Mouse (Mus musculus): ENCODE data around the gene Stk33. TPM values are rescaled to one million over a fixed set of nuclear protein-coding genes. Genes with fewer than 3 reads are reported as not detected.

Stk33 gene
- polyA plus RNA-seq, 1 experiment: 0.48 TPM

GRCm38 (mm10) chr7:109445012-109445411 lies 6.1 kb upstream of the Stk33 start:
- peaks cover under 1% of the 10 kb centered on the region for H3K27me3 ChIP-seq (ENCODE audit: control insufficient read depth, insufficient read depth, low read length, poor library complexity, severe bottlenecking)
- H3K36me3 ChIP-seq (ENCODE audit: control insufficient read depth, insufficient read depth, low read length, poor library complexity, severe bottlenecking): no peaks in the 10 kb centered on the region
- no peak overlapping the region for H3K9ac ChIP-seq (ENCODE audit: low read depth, poor library complexity, severe bottlenecking)
- H3K9me3 ChIP-seq (replicated peaks; ENCODE audit: control insufficient read depth, insufficient read depth, low read length, poor library complexity, severe bottlenecking): peaks cover 7% of the 10 kb centered on the region
- H3K27ac ChIP-seq (ENCODE audit: insufficient read depth, low read length): no peak overlapping the region
- TF ChIP-seq CTCF (IDR thresholded peaks at IDR 0.05; ENCODE audit: low read depth, low read length) (peak; percentile 60), EP300 (IDR thresholded peaks at IDR 0.05; ENCODE audit: insufficient read depth, low read depth, low read length) (no peak)
- H3K4me1 ChIP-seq (ENCODE audit: control insufficient read depth, insufficient read depth, low read length): no peaks in the 10 kb centered on the region
- no peak overlapping the region for H3K4me3 ChIP-seq (ENCODE audit: low read depth, low read length)

GRCm38 (mm10) chr7:109442739-109443138 lies 3.9 kb upstream of the Stk33 start:
- H3K4me1 ChIP-seq (ENCODE audit: control insufficient read depth, insufficient read depth, low read length): no peaks in the 10 kb centered on the region
- TF ChIP-seq CTCF (IDR thresholded peaks at IDR 0.05; ENCODE audit: low read depth, low read length) (no peak), POLR2A (IDR thresholded peaks at IDR 0.05; ENCODE audit: insufficient read depth, low read length) (no peak), EP300 (IDR thresholded peaks at IDR 0.05; ENCODE audit: insufficient read depth, low read depth, low read length) (no peak)
- H3K9me3 ChIP-seq (replicated peaks; ENCODE audit: control insufficient read depth, insufficient read depth, low read length, poor library complexity, severe bottlenecking): peaks cover 4% of the 10 kb centered on the region
- H3K27ac ChIP-seq (ENCODE audit: insufficient read depth, low read length): no peak overlapping the region
- H3K4me3 ChIP-seq (ENCODE audit: low read depth, low read length): no peak overlapping the region
- no peaks in the 10 kb centered on the region for H3K36me3 ChIP-seq (ENCODE audit: control insufficient read depth, insufficient read depth, low read length, poor library complexity, severe bottlenecking)
- no peak overlapping the region for H3K9ac ChIP-seq (ENCODE audit: low read depth, poor library complexity, severe bottlenecking)
- peaks cover 5% of the 10 kb centered on the region for H3K27me3 ChIP-seq (ENCODE audit: control insufficient read depth, insufficient read depth, low read length, poor library complexity, severe bottlenecking)

DNA sequence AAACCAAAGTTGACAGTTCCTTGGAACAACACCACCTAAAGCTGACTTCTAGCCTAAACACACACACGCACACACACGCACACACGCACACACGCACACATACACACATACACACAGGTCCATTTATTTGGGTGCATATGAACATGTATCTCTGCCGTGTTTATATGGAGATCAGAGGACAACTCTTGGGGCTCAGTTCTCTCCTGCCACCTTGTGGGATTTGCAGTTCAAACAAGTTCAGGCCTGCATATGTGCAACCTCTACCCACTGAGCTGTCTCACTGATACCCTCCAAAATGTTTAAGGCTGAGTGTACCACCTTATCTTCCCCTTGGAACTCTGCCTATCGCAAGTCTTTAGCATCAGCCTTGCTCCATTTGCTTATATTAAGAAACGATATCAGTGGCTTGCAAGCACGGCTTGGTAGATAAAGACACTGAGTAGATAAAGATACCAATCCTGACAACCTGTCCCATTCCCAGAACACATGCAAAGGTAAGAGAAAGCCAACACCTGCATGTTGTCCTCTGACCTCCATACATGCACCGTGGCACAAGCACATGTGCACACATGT lies 1.9 kb upstream of the Stk33 start:
- Histone ChIP-seq H3K4me3 (ENCODE audit: low read depth, low read length) (no peak overlapping the region), H3K36me3 (ENCODE audit: control insufficient read depth, insufficient read depth, low read length, poor library complexity, severe bottlenecking) (no peaks in the 10 kb centered on the region), H3K9ac (ENCODE audit: low read depth, poor library complexity, severe bottlenecking) (no peak overlapping the region), H3K9me3 (replicated peaks; ENCODE audit: control insufficient read depth, insufficient read depth, low read length, poor library complexity, severe bottlenecking) (no peaks in the 10 kb centered on the region), H3K27ac (ENCODE audit: insufficient read depth, low read length) (no peak overlapping the region), H3K4me1 (ENCODE audit: control insufficient read depth, insufficient read depth, low read length) (no peaks in the 10 kb centered on the region), H3K27me3 (ENCODE audit: control insufficient read depth, insufficient read depth, low read length, poor library complexity, severe bottlenecking) (peaks cover 5% of the 10 kb centered on the region)
- no peak for TF ChIP-seq CTCF (IDR thresholded peaks at IDR 0.05; ENCODE audit: low read depth, low read length)
- no peak for TF ChIP-seq POLR2A (IDR thresholded peaks at IDR 0.05; ENCODE audit: insufficient read depth, low read length)
- no peak for TF ChIP-seq EP300 (IDR thresholded peaks at IDR 0.05; ENCODE audit: insufficient read depth, low read depth, low read length)

DNA sequence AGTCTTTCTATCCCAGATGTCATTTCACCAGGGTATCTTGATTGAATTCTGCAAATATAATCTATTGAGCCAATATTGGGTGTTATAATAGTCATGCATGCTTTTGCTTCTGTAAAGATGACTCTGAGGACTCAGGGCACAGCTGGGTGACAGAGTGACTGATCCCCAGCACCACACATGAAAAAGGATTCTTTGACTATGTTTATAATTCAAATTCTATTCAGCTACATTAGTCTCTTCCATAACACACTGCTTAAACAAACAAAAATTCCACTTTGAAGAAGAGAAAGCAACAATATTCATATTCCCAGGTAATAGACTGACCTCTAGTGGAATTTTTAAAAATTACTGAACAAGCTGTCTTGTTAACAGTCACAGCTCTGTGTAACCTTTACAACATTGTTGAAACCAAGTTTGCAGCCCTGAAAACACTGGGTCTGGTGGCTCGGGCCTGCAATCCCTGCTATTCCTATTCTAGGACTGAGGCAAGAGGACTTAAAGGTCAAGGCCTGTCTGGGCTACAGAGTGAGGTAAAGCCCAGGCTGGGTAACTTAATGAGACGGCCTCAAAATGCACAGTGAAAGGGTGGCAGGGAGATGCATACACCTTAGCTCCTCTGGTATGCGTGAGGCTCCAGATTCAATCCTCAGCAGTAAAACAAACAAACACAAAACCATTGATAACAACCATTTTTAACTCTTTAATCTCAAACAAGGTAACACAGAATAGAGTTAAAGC lies 14.3 kb downstream of the Stk33 start:
- H3K27ac ChIP-seq (ENCODE audit: insufficient read depth, low read length): no peak overlapping the region
- H3K4me3 ChIP-seq (ENCODE audit: low read depth, low read length): no peak overlapping the region
- H3K4me1 ChIP-seq (ENCODE audit: control insufficient read depth, insufficient read depth, low read length): no peaks in the 10 kb centered on the region
- H3K27me3 ChIP-seq (ENCODE audit: control insufficient read depth, insufficient read depth, low read length, poor library complexity, severe bottlenecking): no peaks in the 10 kb centered on the region; the same call in 1 of the 2 replicates
- H3K9ac ChIP-seq (ENCODE audit: low read depth, poor library complexity, severe bottlenecking): no peak overlapping the region
- H3K9me3 ChIP-seq (replicated peaks; ENCODE audit: control insufficient read depth, insufficient read depth, low read length, poor library complexity, severe bottlenecking): no peaks in the 10 kb centered on the region
- peak; percentile 1 for TF ChIP-seq CTCF (IDR thresholded peaks at IDR 0.05; ENCODE audit: low read depth, low read length)
- no peak for TF ChIP-seq POLR2A (IDR thresholded peaks at IDR 0.05; ENCODE audit: insufficient read depth, low read length)
- no peak for TF ChIP-seq EP300 (IDR thresholded peaks at IDR 0.05; ENCODE audit: insufficient read depth, low read depth, low read length)
- no peaks in the 10 kb centered on the region for H3K36me3 ChIP-seq (ENCODE audit: control insufficient read depth, insufficient read depth, low read length, poor library complexity, severe bottlenecking)

DNA sequence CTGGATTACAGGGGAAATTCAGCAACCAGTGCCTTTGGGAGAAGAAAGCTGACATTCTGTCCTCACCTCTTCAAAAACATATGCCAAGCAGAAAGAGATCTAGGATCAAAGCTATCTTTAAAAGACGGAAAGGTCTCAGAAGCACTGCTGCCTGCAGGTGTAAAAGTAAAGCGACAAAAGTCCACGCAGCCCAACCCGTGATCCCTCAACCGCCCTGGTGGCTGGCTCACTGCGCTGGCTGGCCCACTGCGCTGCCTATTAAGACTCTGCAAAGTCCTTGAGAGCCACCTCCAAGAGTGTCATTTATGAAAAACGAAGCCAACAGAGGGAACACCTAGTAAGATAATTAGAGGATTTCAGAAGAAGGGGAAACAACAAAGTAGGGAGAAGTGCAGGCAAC lies 16.1 kb downstream of the Stk33 start:
- H3K4me1 ChIP-seq (ENCODE audit: control insufficient read depth, insufficient read depth, low read length): no peaks in the 10 kb centered on the region
- TF ChIP-seq EP300 (IDR thresholded peaks at IDR 0.05; ENCODE audit: insufficient read depth, low read depth, low read length) (no peak), POLR2A (IDR thresholded peaks at IDR 0.05; ENCODE audit: insufficient read depth, low read length) (no peak), CTCF (IDR thresholded peaks at IDR 0.05; ENCODE audit: low read depth, low read length) (no peak)
- H3K9ac ChIP-seq (ENCODE audit: low read depth, poor library complexity, severe bottlenecking): no peak overlapping the region

DNA sequence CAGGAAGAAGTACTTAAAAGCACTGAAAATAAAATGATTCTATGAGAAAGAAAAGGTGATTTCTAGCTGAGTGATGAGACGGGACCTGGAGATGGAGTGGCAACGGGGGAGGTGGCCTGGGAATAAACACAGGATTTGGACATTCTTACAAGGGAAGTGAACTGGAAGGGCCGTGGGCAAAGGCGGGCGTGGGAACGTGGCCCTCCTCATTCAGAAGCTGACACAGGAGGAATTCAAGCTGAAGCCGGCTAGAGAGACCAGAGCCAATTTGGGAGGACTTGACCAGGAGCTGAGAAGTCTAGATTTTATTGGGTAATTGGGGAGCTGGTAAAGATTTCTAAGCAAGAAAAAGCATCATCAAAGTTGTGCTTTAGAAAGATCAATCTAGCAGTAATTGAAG lies 33.4 kb downstream of the Stk33 start:
- Histone ChIP-seq H3K9ac (ENCODE audit: low read depth, poor library complexity, severe bottlenecking) (no peak overlapping the region), H3K27me3 (ENCODE audit: control insufficient read depth, insufficient read depth, low read length, poor library complexity, severe bottlenecking) (no peaks in the 10 kb centered on the region), H3K9me3 (replicated peaks; ENCODE audit: control insufficient read depth, insufficient read depth, low read length, poor library complexity, severe bottlenecking) (no peaks in the 10 kb centered on the region), H3K36me3 (ENCODE audit: control insufficient read depth, insufficient read depth, low read length, poor library complexity, severe bottlenecking) (no peaks in the 10 kb centered on the region), H3K27ac (ENCODE audit: insufficient read depth, low read length) (no peak overlapping the region), H3K4me3 (ENCODE audit: low read depth, low read length) (no peak overlapping the region), H3K4me1 (ENCODE audit: control insufficient read depth, insufficient read depth, low read length) (no peaks in the 10 kb centered on the region)
- TF ChIP-seq POLR2A (IDR thresholded peaks at IDR 0.05; ENCODE audit: insufficient read depth, low read length) (no peak), CTCF (IDR thresholded peaks at IDR 0.05; ENCODE audit: low read depth, low read length) (no peak), EP300 (IDR thresholded peaks at IDR 0.05; ENCODE audit: insufficient read depth, low read depth, low read length) (no peak)

More for the DNA sequence above, 16.1 kb downstream of the Stk33 start:
- Histone ChIP-seq H3K27me3 (ENCODE audit: control insufficient read depth, insufficient read depth, low read length, poor library complexity, severe bottlenecking) (no peaks in the 10 kb centered on the region), H3K27ac (ENCODE audit: insufficient read depth, low read length) (no peak overlapping the region), H3K36me3 (ENCODE audit: control insufficient read depth, insufficient read depth, low read length, poor library complexity, severe bottlenecking) (no peaks in the 10 kb centered on the region), H3K4me3 (ENCODE audit: low read depth, low read length) (no peak overlapping the region), H3K9me3 (replicated peaks; ENCODE audit: control insufficient read depth, insufficient read depth, low read length, poor library complexity, severe bottlenecking) (no peaks in the 10 kb centered on the region)
